Mouse (Mus musculus) cortical plate, adult 2 months (tissue): ENCODE measurements at regions not wholly inside any gene's neighbourhood (a gene's known extent, or its start where the extent isn't known, plus 50 kb on each side); places are given as distances from the start of the nearest gene placed in this dataset.

Experiments used
- H3K27ac ChIP-seq: fragments of 200-500 bp; 2 replicates; pipeline ENCODE4 v1.5.1; 2012; ENCODE audit warnings: low read length, control low read depth, inconsistent platforms; ENCODE audit not compliant: insufficient read depth
- H3K4me1 ChIP-seq: fragments of 200-500 bp; 2 replicates; pipeline ENCODE4 v1.6.1; 2011; ENCODE audit warnings: low read length; ENCODE audit not compliant: control insufficient read depth, insufficient read depth
- H3K4me3 ChIP-seq: fragments of 200-500 bp; 2 replicates; pipeline ENCODE4 v1.5.1; 2011; ENCODE audit warnings: mild to moderate bottlenecking, low read length, control low read depth; ENCODE audit not compliant: insufficient read depth
- CTCF ChIP-seq: fragments of 200-500 bp; IDR thresholded peaks from 2 replicates; pipeline ENCODE4 v1.5.1; 2011; ENCODE audit warnings: mild to moderate bottlenecking, control low read depth, low read length; ENCODE audit not compliant: insufficient read depth; ENCODE audit errors: extremely low read depth
- POLR2A ChIP-seq: fragments of 200-500 bp; IDR thresholded peaks from 2 replicates; pipeline ENCODE4 v1.6.1; 2011; ENCODE audit warnings: mild to moderate bottlenecking, low read length, control low read depth; ENCODE audit not compliant: insufficient read depth; ENCODE audit errors: extremely low read depth

GRCm38 (mm10) chr4:87461181-87461912 is 231.1 kb upstream of the Slc24a2 start:
- Histone ChIP-seq H3K4me3 (no peak overlapping the region), H3K4me1 (peaks cover 2% of the 10 kb centered on the region; the same call in 1 of the 2 replicates), H3K27ac (no peak overlapping the region)
- TF ChIP-seq CTCF (no peak), POLR2A (no peak)

DNA sequence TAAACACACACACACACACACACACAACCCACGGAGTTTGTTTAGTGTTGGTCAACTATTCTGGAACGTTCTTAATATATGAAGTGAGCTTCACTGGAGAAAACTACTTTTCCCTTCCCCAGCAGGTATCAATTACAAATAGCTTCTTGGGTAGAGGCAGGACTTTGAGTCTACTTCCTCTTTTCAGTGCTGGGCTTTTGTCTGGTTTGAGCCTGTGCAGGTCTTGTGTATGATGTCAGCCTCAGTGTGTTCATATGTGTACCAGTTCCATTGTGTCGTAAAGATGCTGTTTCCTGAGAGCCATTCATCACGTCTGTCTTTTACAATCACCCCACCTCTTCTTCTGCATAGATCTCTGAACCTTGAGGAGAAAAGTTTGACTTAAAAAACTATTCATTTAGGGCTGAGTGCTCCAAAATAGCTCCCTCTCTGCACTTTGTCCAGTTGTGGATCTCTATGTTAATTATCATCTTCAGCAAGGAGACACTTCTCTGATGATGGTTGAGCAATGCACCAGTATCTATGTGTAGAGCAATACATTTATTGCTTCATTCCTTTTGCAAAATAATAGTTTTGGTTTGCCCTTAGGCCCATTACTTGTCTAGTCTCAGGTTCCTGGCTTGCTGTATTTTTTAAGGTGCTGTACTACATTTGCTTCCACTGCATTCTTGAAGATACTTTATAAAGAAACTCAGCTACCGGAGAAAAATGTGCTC is 225.7 kb upstream of the Slc24a2 start:
- Histone ChIP-seq H3K27ac (no peak overlapping the region), H3K4me1 (peaks cover 2% of the 10 kb centered on the region; the same call in 1 of the 2 replicates)
- no peak for TF ChIP-seq CTCF
- no peak for TF ChIP-seq POLR2A

GRCm38 (mm10) chr4:87452122-87452521 is 221.8 kb upstream of the Slc24a2 start:
- Histone ChIP-seq H3K27ac (no peak overlapping the region), H3K4me3 (no peak overlapping the region), H3K4me1 (no peaks in the 10 kb centered on the region)
- TF ChIP-seq POLR2A (no peak), CTCF (no peak)

More for the DNA sequence above, 225.7 kb upstream of the Slc24a2 start:
- no peak overlapping the region for H3K4me3 ChIP-seq

- TF ChIP-seq POLR2A (no peak), CTCF (no peak)
- Histone ChIP-seq H3K4me1 (no peaks in the 10 kb centered on the region), H3K27ac (no peak overlapping the region), H3K4me3 (no peak overlapping the region)
Measured at GRCm38 (mm10) chr4:87451251-87451650, 221.0 kb upstream of the Slc24a2 start.

DNA sequence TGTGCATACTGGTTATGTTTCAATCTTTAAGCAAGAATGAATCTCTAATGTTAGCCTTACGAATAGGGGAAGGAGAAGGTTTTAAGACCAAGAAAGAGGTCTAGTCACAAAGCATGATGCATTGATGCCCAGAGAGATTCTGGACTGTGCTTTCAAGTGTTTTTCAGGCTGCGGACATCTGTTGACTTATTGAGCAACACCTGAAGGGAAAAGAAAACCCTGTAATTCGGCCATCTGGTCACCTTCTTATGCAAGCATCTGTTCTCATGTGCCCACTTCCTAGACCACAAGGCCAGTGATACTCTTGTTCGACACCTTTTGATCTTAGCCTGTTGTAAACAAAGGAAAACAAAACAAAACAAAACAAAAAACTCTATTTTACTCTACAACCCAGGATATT is 218.1 kb upstream of the Slc24a2 start:
- Histone ChIP-seq H3K4me3 (no peak overlapping the region), H3K4me1 (no peaks in the 10 kb centered on the region), H3K27ac (no peak overlapping the region)
- no peak for TF ChIP-seq CTCF

DNA sequence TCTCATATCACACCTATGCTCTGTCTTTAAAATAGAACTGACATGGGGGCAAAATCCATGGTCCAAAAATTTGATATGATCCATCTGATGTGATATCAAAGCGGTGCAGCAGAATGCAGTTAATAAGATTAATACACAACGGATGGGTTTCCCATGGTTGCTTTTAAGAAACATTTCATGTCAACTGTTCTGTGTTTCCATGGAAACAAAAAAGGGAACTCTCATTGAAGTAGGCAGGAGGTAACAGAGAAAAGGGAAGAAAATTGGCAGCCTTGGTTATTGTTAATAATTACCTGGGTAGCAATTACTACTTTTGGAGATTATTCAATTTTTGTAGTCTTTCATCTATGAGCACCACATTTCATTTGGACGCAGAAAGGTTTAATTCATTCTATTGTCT is 216.6 kb upstream of the Slc24a2 start:
- Histone ChIP-seq H3K4me1 (no peaks in the 10 kb centered on the region), H3K4me3 (no peak overlapping the region), H3K27ac (no peak overlapping the region)
- TF ChIP-seq CTCF, result no peak
- TF ChIP-seq POLR2A, result no peak

DNA sequence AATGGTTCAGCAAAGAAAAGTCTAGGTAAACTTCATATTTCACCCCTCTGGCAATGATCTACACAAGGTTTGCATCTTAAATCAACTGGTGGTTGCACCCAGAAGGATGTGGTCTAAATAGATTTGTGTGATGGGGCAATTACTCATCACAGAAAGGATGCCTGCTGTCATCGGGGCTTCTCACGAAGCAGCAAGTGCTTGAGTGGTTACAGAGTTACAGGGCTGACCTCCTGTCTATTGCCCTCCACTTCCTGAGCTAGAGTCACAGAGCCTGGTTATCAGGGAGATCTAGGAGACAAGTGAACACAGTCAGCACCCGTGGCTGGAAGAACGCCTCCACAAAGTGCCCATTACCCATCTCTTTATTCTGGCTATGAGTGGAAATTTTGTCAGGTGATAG is 203.9 kb upstream of the Slc24a2 start:
- TF ChIP-seq CTCF (no peak), POLR2A (no peak)
- no peaks in the 10 kb centered on the region for H3K4me1 ChIP-seq
- H3K27ac ChIP-seq, result no peak overlapping the region
- no peak overlapping the region for H3K4me3 ChIP-seq

DNA sequence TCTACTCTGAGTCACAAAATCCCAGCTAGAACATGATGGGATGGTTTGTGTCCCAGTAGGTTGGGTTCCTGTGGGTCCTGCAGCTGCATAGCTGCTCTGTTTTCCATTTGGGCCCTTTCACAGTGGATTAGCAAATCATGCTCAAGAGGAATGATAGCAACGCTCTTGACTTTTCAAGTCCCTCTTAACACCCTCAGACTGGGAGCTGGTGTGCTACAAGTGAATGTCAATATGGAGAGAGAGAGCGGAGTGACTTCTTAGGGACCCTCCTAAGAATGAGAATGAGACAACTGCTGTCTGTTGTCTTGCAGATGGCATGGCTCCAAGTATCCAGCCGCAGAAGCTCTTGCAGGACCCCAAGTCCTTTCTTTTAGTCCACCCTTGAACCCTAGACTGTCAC is 198.1 kb upstream of the Slc24a2 start:
- TF ChIP-seq POLR2A (no peak), CTCF (no peak)
- Histone ChIP-seq H3K4me3 (no peak overlapping the region), H3K4me1 (no peaks in the 10 kb centered on the region), H3K27ac (no peak overlapping the region)

- Histone ChIP-seq H3K4me3 (no peak overlapping the region), H3K27ac (no peak overlapping the region), H3K4me1 (no peaks in the 10 kb centered on the region)
- TF ChIP-seq CTCF (no peak), POLR2A (no peak)
Measured at GRCm38 (mm10) chr4:87424066-87424465, 193.8 kb upstream of the Slc24a2 start.

DNA sequence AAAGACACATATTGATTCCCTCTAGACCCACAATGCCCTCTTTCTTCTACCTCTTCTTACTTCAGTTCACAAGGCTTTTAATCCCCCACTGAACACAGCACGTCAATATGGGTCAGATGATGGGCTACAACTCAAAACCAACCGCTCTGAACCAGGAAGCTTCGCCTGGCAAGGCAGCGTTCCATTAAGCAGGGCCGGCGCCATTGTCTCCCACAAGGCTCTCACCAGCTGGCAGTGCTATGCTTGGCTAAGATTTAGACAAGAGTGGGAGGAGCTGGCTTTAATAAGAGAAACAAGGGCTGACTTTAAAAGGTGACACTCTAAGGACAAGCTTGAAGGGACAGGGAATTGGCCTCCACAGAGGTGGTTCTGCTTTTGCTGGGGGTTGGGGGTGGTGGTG is 192.3 kb upstream of the Slc24a2 start:
- H3K4me1 ChIP-seq, result no peaks in the 10 kb centered on the region
- TF ChIP-seq CTCF, result no peak
- TF ChIP-seq POLR2A, result no peak
- H3K27ac ChIP-seq, result no peak overlapping the region
- H3K4me3 ChIP-seq, result no peak overlapping the region
